ENCODE assay signal across 13 mouse cellular contexts in genomic region chr16:30178596-30178995, GRCm38 (mm10).
DNase-seq lines count a peak whose midpoint lies in the region; ATAC-seq and TF ChIP-seq lines count a peak whose summit lies in the region.
"Had no signal": no experiment of that assay in that cellular context is flagged by ENCODE, and none has a peak within 500 bp of the region (broad histone marks: within the 10 kb centered on the region; RNA-seq: fewer than 3 reads in every experiment).

No protein-coding gene starts in this region.

- TF ChIP-seq EP300 in CH12.LX (IDR thresholded peaks at IDR 0.05; ENCODE audit: low read length) = no peak

- H3K27ac ChIP-seq in kidney, embryonic 15.5 days = peak overlapping the region; percentile 33; the same call in 1 of the 2 replicates
- no peak overlapping the region for H3K27ac ChIP-seq in CH12.LX (ENCODE audit: insufficient read depth, low read depth)

- no peak for TF ChIP-seq RAD21 in CH12.LX (IDR thresholded peaks at IDR 0.05; ENCODE audit: low read depth, low read length)

- H3K4me3 ChIP-seq in kidney, embryonic 15.5 days (replicated peaks) = no peak overlapping the region
- no peak overlapping the region for H3K4me3 ChIP-seq in CH12.LX (replicated peaks in 1 of 3; ENCODE audit: low read depth in 2 of 3, low read length in 2 of 3, poor library complexity in 1 of 3)

- dilution Hi-C loops in CH12.LX (cut with MboI; ENCODE audit: extremely low pct_ligation_motif_present, extremely low pct_unique_long_range_greater_than_20kb, low sequenced_read_pairs) = no loop called here

- DNase-seq in kidney, postnatal 25 days = no peak
- DNase-seq in CH12.LX (ENCODE audit: extremely low read depth) = no peak
- DNase-seq in R1 (ENCODE audit: low read depth, low spot score) = peak; percentile 69
- no peak for DNase-seq in urinary bladder, adult 18-20 months (ENCODE audit: low spot score in 2 of 2)
- DNase-seq: adrenal gland, postnatal 14 days; heart, adult 18-20 months; heart, postnatal 14 days; lung, adult 18-20 months; spleen, adult 18-20 months; thymus, adult 2 months had no signal

- no peak overlapping the region for H3K9ac ChIP-seq in kidney, embryonic 15.5 days
- H3K9ac ChIP-seq in CH12.LX (ENCODE audit: insufficient read depth, low read depth) = no peak overlapping the region

- H3K36me3 ChIP-seq in kidney, embryonic 15.5 days = no peaks in the 10 kb centered on the region
- no peaks in the 10 kb centered on the region for H3K36me3 ChIP-seq in CH12.LX (replicated peaks in 1 of 2; ENCODE audit: control insufficient read depth in 1 of 2, insufficient read depth in 1 of 2, low read length in 1 of 2)

- 41% methylated on average over 6 of the region's 6 CpGs for WGBS in kidney, embryonic 15.5 days

- ATAC-seq in kidney, embryonic 15.5 days (replicated peaks; ENCODE audit: low FRiP score) = no peak; the same call in 1 of the 2 replicates
- ATAC-seq in megakaryocyte-erythroid progenitor cell, adult 5-6 weeks (replicated peaks; ENCODE audit: low FRiP score, low TSS enrichment, poor library complexity, severe bottlenecking) = peak; percentile 76
- no peak; the same call in 1 of the 2 replicates for ATAC-seq in erythroid progenitor cell, adult 5-6 weeks (replicated peaks; ENCODE audit: low FRiP score, poor library complexity, severe bottlenecking)

- H3K9me3 ChIP-seq in kidney, embryonic 15.5 days (replicated peaks) = no peaks in the 10 kb centered on the region
- no peaks in the 10 kb centered on the region for H3K9me3 ChIP-seq in CH12.LX (replicated peaks; ENCODE audit: low read length)

- in situ Hi-C loops in CH12.LX (cut with MboI; ENCODE audit: low pct_ligation_motif_present, low pct_unique_long_range_greater_than_20kb, low sequenced_read_pairs) = no loop called here

- H3K27me3 ChIP-seq in kidney, embryonic 15.5 days = peaks cover 12% of the 10 kb centered on the region; the same call in 1 of the 2 replicates
- H3K27me3 ChIP-seq in CH12.LX (replicated peaks) = peaks cover 13% of the 10 kb centered on the region

- H3K4me2 ChIP-seq in kidney, embryonic 15.5 days = no peak overlapping the region
- H3K4me2 ChIP-seq in CH12.LX (ENCODE audit: insufficient read depth, low read depth, poor library complexity, severe bottlenecking) = no peak overlapping the region

- H3K79me2 ChIP-seq in CH12.LX (replicated peaks; ENCODE audit: control insufficient read depth, extremely low read depth, insufficient read depth, poor library complexity, severe bottlenecking) = no peaks in the 10 kb centered on the region

- TF ChIP-seq CTCF in CH12.LX (conservative IDR thresholded peaks at IDR 0.05 in 1 of 2, IDR thresholded peaks at IDR 0.05 in 1 of 2; ENCODE audit: low read depth in 2 of 2, low read length in 2 of 2) = no peak

- TF ChIP-seq POLR2A in CH12.LX (IDR thresholded peaks at IDR 0.05; ENCODE audit: low read depth, low read length) = no peak

- H3K4me1 ChIP-seq in kidney, embryonic 15.5 days = peaks cover 47% of the 10 kb centered on the region
- H3K4me1 ChIP-seq in CH12.LX (ENCODE audit: control insufficient read depth in 1 of 2, insufficient read depth in 2 of 2) = peaks cover 7 to 10% of the 10 kb centered on the region in 2 experiments; a peak in 3 of 4 replicates

TF ChIP-seq in CH12.LX, 34 proteins besides CTCF, POLR2A, EP300 and RAD21:
- TF ChIP-seq SMC3 (IDR thresholded peaks at IDR 0.05; ENCODE audit: low read depth, low read length) (no peak), BHLHE40 (IDR thresholded peaks at IDR 0.05; ENCODE audit: low read depth, low read length) (peak; percentile 66; the same call in 1 of the 2 replicates)
